Mouse (Mus musculus): Measurements from ENCODE around the gene Fbxl14. TPM values are rescaled to one million over a fixed set of nuclear protein-coding genes. Genes with fewer than 3 reads are reported as not detected.
A peak's percentile ranks its signal among the peaks of the same experiment; 100 is the strongest.

Gene Fbxl14
- total RNA-seq (2012; rRNA removed) (58.1 and 59.7 TPM in 2 replicates), polyA plus RNA-seq (2012; ENCODE audit: insufficient read depth in 1 of 2, insufficient read length in 2 of 2, low read depth in 1 of 2, low replicate concordance in 2 of 2, missing spikeins in 1 of 2) (10 to 100 TPM in 1 of 2 experiments, not detected in 1; 65.4 TPM)

DNA sequence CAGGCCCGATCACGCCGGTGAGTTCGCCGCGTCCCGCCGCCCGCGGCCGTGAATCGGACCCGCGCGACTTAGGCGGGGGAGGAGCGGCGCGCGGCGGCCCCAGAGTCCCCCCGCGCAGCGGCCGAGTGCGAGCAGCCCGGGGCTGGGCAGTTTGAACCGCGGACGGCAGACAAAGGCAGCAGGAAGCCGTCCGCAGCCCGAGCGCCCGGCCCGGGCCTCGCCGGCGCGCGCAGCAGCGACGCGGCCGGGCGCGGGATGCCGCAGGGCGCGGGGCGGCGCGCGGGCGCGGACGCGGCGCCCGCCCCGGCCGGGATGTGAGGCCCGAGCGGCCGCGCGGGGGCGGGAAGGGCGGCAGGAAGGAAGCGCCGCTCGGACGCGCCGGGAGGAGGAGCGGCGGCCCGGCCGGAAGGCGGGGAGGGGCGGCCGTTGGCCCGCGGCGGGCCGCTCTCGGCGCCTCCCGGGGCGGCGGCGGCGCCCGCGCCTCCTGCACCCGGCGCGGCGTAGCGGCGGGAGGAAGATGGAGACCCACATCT is at the start of gene Fbxl14:
Gene Fbxl14, plus strand, starts transcription at position 326 of the 533 bp plus-strand sequence.
- TF ChIP-seq ELF1 (IDR thresholded peaks at IDR 0.05; ENCODE audit: low read depth, low read length): 0 out of 2 replicates have a peak, but pooled peaks have one; percentile 4
- peak; percentile 18; the same call in 1 of the 2 replicates for TF ChIP-seq NRF1 (IDR thresholded peaks at IDR 0.05; ENCODE audit: insufficient read depth, low read depth, low read length, poor library complexity, severe bottlenecking)
- peak; percentile 65 for TF ChIP-seq NELFE (IDR thresholded peaks at IDR 0.05; ENCODE audit: low read depth, low read length)
- no peak for TF ChIP-seq USF1 (IDR thresholded peaks at IDR 0.05; ENCODE audit: low read depth, low read length)
- TF ChIP-seq POLR2A (IDR thresholded peaks at IDR 0.05; ENCODE audit: control insufficient read depth in 1 of 2, insufficient read depth in 1 of 2, low read depth in 1 of 2, low read length in 2 of 2, poor library complexity in 1 of 2): peak; percentile 4 to 41; a peak in 1 of 4 replicates
- no peak for DNase-seq (ENCODE audit: low read depth, low spot score)
- Histone ChIP-seq H3K27ac (ENCODE audit: control insufficient read depth, low read depth, low read length) (peak within 1 kb of the TSS; percentile 95), H3K9ac (ENCODE audit: control insufficient read depth, low read depth, low read length, poor library complexity, severe bottlenecking) (peak within 1 kb of the TSS; percentile 96), H3K9me3 (replicated peaks; ENCODE audit: insufficient read depth, low read length) (no peaks in the 10 kb centered on the region), H3K36me3 (ENCODE audit: control insufficient read depth in 1 of 2, insufficient read depth in 2 of 2, low read length in 2 of 2) (peaks cover 3 to 30% of the 10 kb centered on the region in 2 experiments; a peak in 3 of 4 replicates), H3K79me2 (ENCODE audit: control insufficient read depth, insufficient read depth, low read length, poor library complexity) (peaks cover 39% of the 10 kb centered on the region), H3K4me1 (ENCODE audit: control insufficient read depth in 1 of 2, insufficient read depth in 2 of 2, low read length in 2 of 2) (peaks cover 11 to 32% of the 10 kb centered on the region in 2 experiments), H3K4me3 (ENCODE audit: control insufficient read depth in 1 of 2, insufficient read depth in 1 of 2, low read depth in 2 of 2, low read length in 2 of 2) (peak within 1 kb of the TSS; percentile 85 to 97), H3K27me3 (ENCODE audit: control insufficient read depth in 1 of 2, insufficient read depth in 2 of 2, low read length in 2 of 2) (no peaks in the 10 kb centered on the region)

- Histone ChIP-seq H3K4me1 (ENCODE audit: control insufficient read depth in 1 of 2, insufficient read depth in 2 of 2, low read length in 2 of 2) (no peaks in the 10 kb centered on the region), H3K4me3 (ENCODE audit: control insufficient read depth in 1 of 2, insufficient read depth in 1 of 2, low read depth in 2 of 2, low read length in 2 of 2) (no peak overlapping the region), H3K36me3 (ENCODE audit: control insufficient read depth in 1 of 2, insufficient read depth in 2 of 2, low read length in 2 of 2) (no peaks in the 10 kb centered on the region), H3K27me3 (ENCODE audit: control insufficient read depth in 1 of 2, insufficient read depth in 2 of 2, low read length in 2 of 2) (no peaks in the 10 kb centered on the region), H3K9ac (ENCODE audit: control insufficient read depth, low read depth, low read length, poor library complexity, severe bottlenecking) (no peak overlapping the region), H3K79me2 (ENCODE audit: control insufficient read depth, insufficient read depth, low read length, poor library complexity) (no peaks in the 10 kb centered on the region), H3K27ac (ENCODE audit: control insufficient read depth, low read depth, low read length) (no peak overlapping the region), H3K9me3 (replicated peaks; ENCODE audit: insufficient read depth, low read length) (no peaks in the 10 kb centered on the region)
- DNase-seq (ENCODE audit: low read depth, low spot score): peak; percentile 74
- TF ChIP-seq CTCF (IDR thresholded peaks at IDR 0.05 in 2 of 3, conservative IDR thresholded peaks at IDR 0.05 in 1 of 3; ENCODE audit: control insufficient read depth in 1 of 3, insufficient read depth in 1 of 3, low read depth in 2 of 3, low read length in 3 of 3, poor library complexity in 1 of 3, severe bottlenecking in 1 of 3): peak; percentile 64 to 97 (median 94)
- no peak for TF ChIP-seq CHD1 (IDR thresholded peaks at IDR 0.05; ENCODE audit: low read depth, low read length)
- TF ChIP-seq ZC3H11A (IDR thresholded peaks at IDR 0.05; ENCODE audit: low read depth, low read length): peak; percentile 79
- TF ChIP-seq RAD21 (IDR thresholded peaks at IDR 0.05; ENCODE audit: low read depth, low read length): peak; percentile 94
- TF ChIP-seq GABPA (IDR thresholded peaks at IDR 0.05; ENCODE audit: low read depth, low read length): no peak
- peak; percentile 88 for TF ChIP-seq SMC3 (IDR thresholded peaks at IDR 0.05; ENCODE audit: low read depth, low read length)
- TF ChIP-seq ZMIZ1 (IDR thresholded peaks at IDR 0.05; ENCODE audit: low read depth, low read length): no peak
- TF ChIP-seq ZKSCAN1 (IDR thresholded peaks at IDR 0.05; ENCODE audit: low read depth, low read length): no peak
- TF ChIP-seq MYC (IDR thresholded peaks at IDR 0.05; ENCODE audit: low read depth, low read length): peak; percentile 45; the same call in 1 of the 2 replicates
- TF ChIP-seq E2F4 (IDR thresholded peaks at IDR 0.05; ENCODE audit: borderline replicate concordance, low read depth, low read length): no peak
- no peak for TF ChIP-seq MYB (IDR thresholded peaks at IDR 0.05; ENCODE audit: low read depth, low read length)
These were observed 49.0 kb upstream of the Fbxl14 start for GRCm38 (mm10) chr6:119430508-119430907.

Measured in MEL (cell line).